Mouse (Mus musculus) embryonic facial prominence, embryonic 14.5 days (tissue): ENCODE results near the gene Klhl41. TPM values are rescaled to one million over a fixed set of nuclear protein-coding genes. Genes with fewer than 3 reads are reported as not detected.
"Not testable (repeated sequence)": the region's sequence is repeated elsewhere in the genome, so short reads cannot be mapped to it uniquely, and the experiment has no call there.

Source experiments
- ATAC-seq: fragments of 200-750 bp; cut with Nextera tagmentation; 2 replicates; pipeline ENCODE4 v1.8.0; 2017; ENCODE audit warnings: low read depth, moderate number of reproducible peaks, moderate TSS enrichment
- DNase-seq: peaks from one replicate; pipeline ENCODE4 v3.0.0-alpha.2; 2015; ENCODE audit warnings: low spot score
- H3K27ac ChIP-seq: fragments of 300-500 bp; sonication (generic); replicated peaks from 2 replicates; pipeline ENCODE4 v1.5.1; 2014; ENCODE audit warnings: low read depth, mild to moderate bottlenecking, low read length, moderate library complexity
- H3K27me3 ChIP-seq: fragments of 300-500 bp; sonication (generic); replicated peaks from 2 replicates; pipeline ENCODE4 v1.6.1; 2014; ENCODE audit warnings: low read length; ENCODE audit not compliant: control insufficient read depth, insufficient read depth
- H3K36me3 ChIP-seq: fragments of 300-500 bp; sonication (generic); 2 replicates; pipeline ENCODE4 v1.6.1; 2014; ENCODE audit warnings: low read length, mixed read lengths; ENCODE audit not compliant: control insufficient read depth, insufficient read depth
- H3K4me1 ChIP-seq: fragments of 300-500 bp; sonication (generic); 2 replicates; pipeline ENCODE4 v1.6.1; 2014; ENCODE audit warnings: antibody characterized with exemption, low read length; ENCODE audit not compliant: control insufficient read depth, insufficient read depth
- H3K4me2 ChIP-seq: fragments of 300-500 bp; sonication (generic); 2 replicates; pipeline ENCODE4 v1.6.1; 2014; ENCODE audit warnings: low read depth, mild to moderate bottlenecking, low read length, moderate library complexity, mixed read lengths
- H3K4me3 ChIP-seq: fragments of 300-500 bp; sonication (generic); 2 replicates; pipeline ENCODE4 v1.5.1; 2014; ENCODE audit warnings: low read depth, mild to moderate bottlenecking, low read length
- H3K9ac ChIP-seq: fragments of 300-500 bp; sonication (generic); 2 replicates; pipeline ENCODE4 v1.6.1; 2014; ENCODE audit warnings: low read depth, mild to moderate bottlenecking, low read length, moderate library complexity, mixed read lengths
- H3K9me3 ChIP-seq: fragments of 300-500 bp; sonication (generic); 2 replicates; pipeline ENCODE4 v1.6.1; 2016; ENCODE audit warnings: low read length; ENCODE audit not compliant: control insufficient read depth
- WGBS: fragments of 180-500 bp; shearing (Covaris S2); extraction: QIAGEN DNeasy Blood & Tissue Kit; methylation state at CpG from one replicate; pipeline ENCODE4 v1.1.7; 2014; 5-methylcytosine and 5-hydroxymethylcytosine counted together
- polyA plus RNA-seq: library from polyadenylated mRNA; unstranded; fragments of >200 nt; fragmentation: Nextera tagmentation; extraction: Ambion mirVana; gene quantifications from 2 replicates; pipeline ENCODE4 v1.2.1, GENCODE M21; 2014

Klhl41 gene
- polyA plus RNA-seq, 1 experiment from 2014 or later = 34.1 TPM

DNA sequence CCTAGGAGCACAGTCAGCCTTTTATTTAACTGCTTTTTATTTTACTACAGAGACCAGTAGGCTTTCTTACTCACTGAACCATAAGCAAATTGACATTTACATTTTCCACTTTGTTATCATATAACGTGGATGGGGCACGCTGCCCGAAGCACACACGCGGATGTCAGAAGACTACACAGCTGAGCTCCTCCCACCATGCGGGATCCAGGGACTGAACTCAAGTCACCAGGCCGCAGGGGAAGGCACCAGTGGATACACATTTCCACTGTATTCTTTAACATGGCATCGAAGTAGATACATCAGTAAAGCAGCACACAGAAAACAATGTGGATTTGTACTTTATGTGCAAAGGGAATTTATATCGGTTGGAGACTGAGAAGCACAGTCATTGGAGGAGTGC, 5.3 kb downstream of the Klhl41 start:
- Histone ChIP-seq H3K27ac (no peak overlapping the region), H3K9ac (no peak overlapping the region), H3K4me2 (no peak overlapping the region), H3K4me3 (no peak overlapping the region), H3K27me3 (no peaks in the 10 kb centered on the region), H3K36me3 (peaks cover 7% of the 10 kb centered on the region; the same call in 1 of the 2 replicates), H3K4me1 (no peaks in the 10 kb centered on the region), H3K9me3 (no peaks in the 10 kb centered on the region)
- no peak for DNase-seq
- ATAC-seq = no peak
- 93% methylated on average over 9 of the region's 9 CpGs for WGBS

DNA sequence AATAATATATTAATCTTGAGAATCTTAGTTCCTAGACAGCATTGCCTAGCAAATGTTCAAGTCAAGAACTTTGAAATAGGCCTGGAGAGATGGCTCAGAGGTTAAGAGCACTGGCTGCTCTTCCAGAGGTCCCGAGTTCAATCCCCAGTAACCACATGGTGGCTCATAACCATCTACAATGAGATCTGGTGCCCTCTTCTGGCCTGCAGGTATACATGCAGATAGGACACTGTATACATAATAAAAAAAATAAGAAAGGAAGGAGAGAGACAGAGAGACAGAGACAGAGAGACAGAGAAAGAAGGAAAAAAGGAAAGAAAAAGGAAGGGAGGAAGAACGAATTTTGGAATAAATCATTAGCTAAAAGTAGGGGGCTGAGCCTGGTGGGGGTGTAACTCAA, 6.8 kb downstream of the Klhl41 start:
- no peak for ATAC-seq

DNA sequence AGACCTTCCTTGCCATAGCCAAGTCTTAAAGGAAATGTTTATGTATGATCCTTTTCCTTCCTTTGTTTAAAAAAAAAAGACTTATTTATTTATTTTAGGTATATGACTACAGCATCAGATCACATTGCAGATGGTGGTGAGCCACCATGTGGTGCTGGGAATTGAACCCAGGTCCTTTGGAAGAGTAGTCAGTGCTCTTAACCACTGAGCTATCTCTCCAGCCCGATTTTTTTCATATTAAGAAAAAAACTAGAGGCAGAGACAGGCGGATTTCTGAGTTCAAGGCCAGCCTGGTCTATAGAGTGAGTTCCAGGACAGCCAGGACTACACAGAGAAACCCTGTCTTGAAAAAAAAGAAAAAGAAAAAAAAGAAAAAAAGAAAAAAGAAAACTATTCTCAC, 7.3 kb downstream of the Klhl41 start:
- not testable (repeated sequence) for ATAC-seq, H3K4me2 ChIP-seq, H3K9me3 ChIP-seq, H3K27me3 ChIP-seq, H3K4me1 ChIP-seq, H3K4me3 ChIP-seq, H3K9ac ChIP-seq, H3K36me3 ChIP-seq, H3K27ac ChIP-seq, DNase-seq
- WGBS = 79% methylated on average over 2 of the region's 2 CpGs

More for the DNA sequence above, 6.8 kb downstream of the Klhl41 start:
- Histone ChIP-seq H3K4me3 (no peak overlapping the region), H3K9ac (no peak overlapping the region), H3K27me3 (no peaks in the 10 kb centered on the region), H3K27ac (no peak overlapping the region), H3K9me3 (no peaks in the 10 kb centered on the region), H3K4me2 (no peak overlapping the region), H3K36me3 (0 out of 2 replicates have a peak, but pooled peaks cover 8% of the 10 kb centered on the region), H3K4me1 (no peaks in the 10 kb centered on the region)
- WGBS = 55% methylated on average over 2 of the region's 2 CpGs
- no peak for DNase-seq

DNA sequence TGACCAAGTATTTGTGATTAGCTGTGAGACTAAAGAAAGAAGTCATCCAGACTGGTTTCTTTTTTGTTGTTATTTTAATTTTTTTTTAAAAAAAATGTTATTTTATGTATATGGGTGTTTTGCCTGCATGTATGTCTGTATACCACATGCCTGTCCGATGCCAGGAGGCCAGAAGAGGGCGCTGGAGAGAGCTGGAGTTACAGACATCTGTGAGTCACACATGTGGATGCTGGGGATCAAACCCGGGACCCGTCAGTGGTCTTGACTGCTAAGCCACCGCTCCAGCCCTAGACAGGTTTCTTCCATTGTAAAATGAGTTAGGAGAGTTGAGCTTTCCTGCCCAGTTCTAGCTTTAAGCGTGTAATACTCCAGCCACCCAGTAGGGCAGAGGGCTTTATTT, 10.1 kb downstream of the Klhl41 start:
- H3K27me3 ChIP-seq = no peaks in the 10 kb centered on the region
- no peak overlapping the region for H3K27ac ChIP-seq
- H3K9me3 ChIP-seq = no peaks in the 10 kb centered on the region
- 0 out of 2 replicates have a peak, but pooled peaks cover 8% of the 10 kb centered on the region for H3K36me3 ChIP-seq
- no peak overlapping the region for H3K4me2 ChIP-seq
- no peaks in the 10 kb centered on the region for H3K4me1 ChIP-seq
- WGBS = 61% methylated on average over 6 of the region's 6 CpGs
- ATAC-seq = no peak
- no peak for DNase-seq
- no peak overlapping the region for H3K4me3 ChIP-seq
- no peak overlapping the region for H3K9ac ChIP-seq

DNA sequence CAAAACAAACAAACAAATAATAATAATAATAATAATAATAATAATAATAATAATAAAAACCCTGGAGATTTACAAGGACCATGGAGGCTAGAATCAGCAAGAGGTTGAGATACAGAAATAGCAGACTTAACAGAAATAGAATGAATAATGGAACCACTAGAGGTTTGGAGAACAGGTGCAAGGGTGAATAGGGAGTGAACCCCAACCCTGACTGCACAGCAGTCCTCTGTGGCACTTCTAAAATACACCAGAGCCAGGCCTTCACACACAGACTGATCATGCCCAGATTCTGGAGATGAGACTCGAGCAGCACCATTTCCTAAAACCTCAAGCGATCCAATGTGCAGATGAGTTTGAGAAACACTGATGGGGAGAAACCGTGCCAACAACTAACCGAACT, 12.0 kb downstream of the Klhl41 start:
- WGBS = 94% methylated on average over 4 of the region's 4 CpGs
- Histone ChIP-seq H3K36me3 (peaks cover 18% of the 10 kb centered on the region; the same call in 1 of the 2 replicates), H3K27me3 (no peaks in the 10 kb centered on the region), H3K4me2 (no peak overlapping the region), H3K9ac (no peak overlapping the region), H3K4me1 (no peaks in the 10 kb centered on the region), H3K4me3 (no peak overlapping the region), H3K9me3 (no peaks in the 10 kb centered on the region), H3K27ac (no peak overlapping the region)
- DNase-seq (no peak), ATAC-seq (no peak)

DNA sequence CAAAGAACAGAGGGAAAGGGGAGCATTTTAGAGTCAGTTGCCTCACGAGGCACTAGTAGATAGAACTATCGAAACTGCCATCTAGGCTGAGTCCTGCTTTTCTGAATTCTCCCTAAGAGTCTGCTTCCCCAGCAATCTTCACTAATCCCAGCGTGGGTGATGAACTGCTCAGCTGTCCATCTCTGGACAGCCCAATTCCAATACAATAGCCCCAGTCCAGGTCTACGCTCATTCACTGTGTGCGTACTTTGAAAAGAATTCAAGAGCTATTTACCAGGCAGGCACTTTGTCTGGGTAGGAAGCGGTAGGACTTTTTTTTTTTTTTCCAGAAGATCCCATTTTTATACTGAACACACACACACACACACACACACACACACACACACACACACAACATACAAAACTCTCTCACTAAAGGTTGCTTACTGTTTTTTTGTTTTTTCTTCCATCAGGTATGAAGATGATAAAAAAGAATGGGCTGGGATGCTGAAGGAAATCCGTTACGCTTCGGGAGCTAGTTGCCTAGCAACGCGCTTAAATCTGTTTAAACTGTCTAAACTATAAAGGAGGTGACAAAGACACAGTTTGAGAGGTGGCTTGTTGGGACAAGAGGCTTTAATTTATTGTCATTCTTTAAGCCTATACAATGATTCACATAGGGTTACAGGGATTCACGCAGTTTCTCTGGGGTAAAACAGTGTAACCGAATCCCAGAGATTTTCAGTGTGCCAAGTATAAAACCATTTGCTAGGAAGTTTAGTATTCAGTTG, 13.3 kb downstream of the Klhl41 start:
- Histone ChIP-seq H3K4me3 (no peak overlapping the region), H3K4me2 (no peak overlapping the region), H3K36me3 (peaks cover 21% of the 10 kb centered on the region; the same call in 1 of the 2 replicates), H3K27ac (no peak overlapping the region), H3K9ac (no peak overlapping the region), H3K27me3 (no peaks in the 10 kb centered on the region), H3K9me3 (no peaks in the 10 kb centered on the region), H3K4me1 (no peaks in the 10 kb centered on the region)
- 83% methylated on average over 13 of the region's 13 CpGs for WGBS
- ATAC-seq (no peak), DNase-seq (peak; percentile 23)

DNA sequence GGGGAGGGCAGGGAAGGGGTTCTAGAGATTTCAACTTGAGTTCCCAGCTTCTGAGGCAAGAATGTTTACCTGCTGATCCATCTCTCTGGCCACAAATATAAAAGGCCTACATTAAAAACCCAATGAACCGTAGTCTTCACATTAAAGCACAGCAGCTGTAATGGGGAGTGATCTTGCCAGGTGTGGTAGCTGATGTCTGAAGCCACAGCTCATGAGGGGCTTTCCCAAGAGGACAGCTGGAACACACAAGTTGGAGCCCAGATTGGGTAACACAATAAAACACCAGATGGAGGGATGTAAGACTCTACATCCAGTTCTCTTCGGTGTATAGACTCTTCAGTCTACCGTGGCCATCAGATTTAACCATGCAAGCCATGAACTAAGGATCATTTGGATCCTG, 14.6 kb downstream of the Klhl41 start:
- Histone ChIP-seq H3K9me3 (no peaks in the 10 kb centered on the region), H3K4me3 (no peak overlapping the region), H3K27ac (no peak overlapping the region), H3K4me2 (no peak overlapping the region), H3K4me1 (no peaks in the 10 kb centered on the region), H3K9ac (no peak overlapping the region), H3K27me3 (no peaks in the 10 kb centered on the region), H3K36me3 (peaks cover 27% of the 10 kb centered on the region)
- WGBS = 96% methylated on average over 3 of the region's 3 CpGs
- no peak for ATAC-seq
- DNase-seq = no peak

DNA sequence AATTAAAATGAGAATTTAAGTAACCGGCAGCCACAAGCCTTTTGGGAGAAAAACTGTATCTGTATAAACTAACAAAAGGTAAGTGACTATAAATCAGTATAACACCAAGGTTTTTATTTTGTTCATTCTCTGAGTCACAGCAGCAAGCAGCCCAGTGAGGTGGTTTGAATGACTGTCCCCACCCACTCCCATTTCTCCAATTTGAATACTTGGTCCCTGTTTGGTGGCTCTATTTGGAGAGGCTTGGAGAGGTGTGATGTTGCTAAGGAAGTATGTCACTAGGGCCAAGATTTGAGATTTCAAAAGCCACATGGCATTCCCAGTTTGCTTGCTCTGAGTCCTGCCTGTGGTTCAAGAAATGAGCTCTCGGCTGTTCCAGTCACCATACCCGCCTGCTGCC, 20.3 kb downstream of the Klhl41 start:
- DNase-seq (no peak), ATAC-seq (no peak)
- 84% methylated on average over 3 of the region's 3 CpGs for WGBS
- Histone ChIP-seq H3K36me3 (peaks cover 61% of the 10 kb centered on the region), H3K27ac (no peak overlapping the region), H3K4me1 (no peaks in the 10 kb centered on the region), H3K9me3 (no peaks in the 10 kb centered on the region), H3K4me2 (no peak overlapping the region), H3K9ac (no peak overlapping the region), H3K27me3 (no peaks in the 10 kb centered on the region), H3K4me3 (no peak overlapping the region)

DNA sequence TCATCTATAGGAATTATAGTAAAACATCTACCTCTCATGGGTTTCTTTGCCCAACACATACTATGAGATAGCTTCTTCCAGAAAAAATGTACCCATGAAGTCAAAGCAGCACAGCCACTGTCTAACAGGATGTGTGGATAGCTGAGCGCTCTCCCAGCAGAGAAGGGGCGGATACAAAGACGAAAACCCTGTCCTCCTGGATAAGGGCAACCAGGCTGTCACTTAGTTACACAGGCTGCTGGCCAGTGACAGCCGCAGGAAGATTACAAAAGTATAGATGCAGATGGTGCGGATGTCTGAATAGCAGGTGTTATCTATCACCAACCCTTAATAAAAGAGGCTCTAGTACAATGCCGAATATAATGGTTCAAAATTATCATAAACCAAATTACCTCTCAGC, 20.9 kb downstream of the Klhl41 start:
- WGBS = 96% methylated on average over 6 of the region's 6 CpGs

More for the DNA sequence above, 20.9 kb downstream of the Klhl41 start:
- Histone ChIP-seq H3K9ac (no peak overlapping the region), H3K36me3 (peaks cover 61% of the 10 kb centered on the region), H3K4me3 (no peak overlapping the region), H3K4me1 (no peaks in the 10 kb centered on the region), H3K4me2 (no peak overlapping the region), H3K27ac (no peak overlapping the region), H3K9me3 (no peaks in the 10 kb centered on the region), H3K27me3 (no peaks in the 10 kb centered on the region)
- DNase-seq (no peak), ATAC-seq (no peak)
